Mouse (Mus musculus) C2C12 (cell line): Measurements from ENCODE around the gene Gse1. TPM values are rescaled to one million over a fixed set of nuclear protein-coding genes. Genes with fewer than 3 reads are reported as not detected.

Source experiments
- H3K27me3 ChIP-seq: one replicate; pipeline ENCODE4 v1.6.1; 2011; ENCODE audit not compliant: control insufficient read depth, insufficient read depth, insufficient read length
- H3K36me3 ChIP-seq: one replicate; pipeline ENCODE4 v1.6.1; 2011; ENCODE audit not compliant: control insufficient read depth, insufficient read depth
- H3K4me3 ChIP-seq: one replicate; pipeline ENCODE4 v1.5.1; 2011; ENCODE audit warnings: mild to moderate bottlenecking, control low read depth; ENCODE audit not compliant: poor library complexity, insufficient read depth, severe bottlenecking
- H3K79me2 ChIP-seq: one replicate; pipeline ENCODE4 v1.6.1; 2011; ENCODE audit not compliant: control insufficient read depth, insufficient read depth
- H3K79me3 ChIP-seq: one replicate; pipeline ENCODE4 v1.6.1; 2011; ENCODE audit warnings: low read depth, control low read depth
- H3ac ChIP-seq: one replicate; pipeline ENCODE3; 2011; ENCODE audit warnings: low read depth; ENCODE audit not compliant: control insufficient read depth, insufficient read length
- CEBPB ChIP-seq: IDR thresholded peaks from one replicate; pipeline ENCODE4 v1.6.1; 2011; ENCODE audit warnings: low read depth, mild to moderate bottlenecking, control low read depth, moderate library complexity
- CTCF ChIP-seq: IDR thresholded peaks from one replicate; pipeline ENCODE4 v1.5.1; 2011; ENCODE audit not compliant: control insufficient read depth, insufficient read depth, insufficient read length
- FOSL1 ChIP-seq: IDR thresholded peaks from one replicate; pipeline ENCODE4 v1.8.0; 2011; ENCODE audit warnings: mild to moderate bottlenecking, low read length; ENCODE audit not compliant: poor library complexity, insufficient read depth, severe bottlenecking
- MAX ChIP-seq: IDR thresholded peaks from one replicate; pipeline ENCODE4 v1.6.1; 2011; ENCODE audit warnings: mild to moderate bottlenecking, control low read depth
- MYOD1 ChIP-seq: IDR thresholded peaks from one replicate; pipeline ENCODE4 v1.6.1; 2011; ENCODE audit warnings: low read depth; ENCODE audit not compliant: control insufficient read depth, insufficient read length
- MYOG ChIP-seq: IDR thresholded peaks from one replicate; pipeline ENCODE4 v1.6.1; 2011; ENCODE audit not compliant: control insufficient read depth, insufficient read length; ENCODE audit errors: extremely low read depth
- USF1 ChIP-seq: IDR thresholded peaks from one replicate; pipeline ENCODE4 v1.6.1; 2011; ENCODE audit warnings: low read depth, mild to moderate bottlenecking, control low read depth, moderate library complexity
- microRNA-seq: library from miRNA; unstranded; fragments of <30 nt; microRNA quantifications from one replicate; pipeline ENCODE4, GENCODE M21; 2019; ENCODE audit warnings: borderline microRNAs expressed
- polyA plus RNA-seq: library from polyadenylated mRNA; unstranded; fragments of >200 nt; fragmentation: generic; extraction: Trizol; gene quantifications from one replicate; pipeline ENCODE4 v1.2.1, GENCODE M21; 2012; ENCODE audit warnings: missing spikeins

The Gse1 gene
- polyA plus RNA-seq, 1 experiment, result 15.6 TPM

GRCm38 (mm10) chr8:120627298-120627697 lies 399.0 kb downstream of the Gse1 start:
- no peak overlapping the region for H3K4me3 ChIP-seq
- TF ChIP-seq MAX, result no peak
- no peak for TF ChIP-seq MYOG
- no peaks in the 10 kb centered on the region for H3K79me2 ChIP-seq
- no peak overlapping the region for H3ac ChIP-seq
- no peaks in the 10 kb centered on the region for H3K36me3 ChIP-seq
- no peaks in the 10 kb centered on the region for H3K79me3 ChIP-seq
- H3K27me3 ChIP-seq, result no peaks in the 10 kb centered on the region

GRCm38 (mm10) chr8:120630031-120630430 lies 401.8 kb downstream of the Gse1 start:
- H3K79me3 ChIP-seq, result no peaks in the 10 kb centered on the region
- TF ChIP-seq USF1 (no peak), MAX (no peak), CTCF (no peak), FOSL1 (no peak), MYOD1 (no peak), CEBPB (no peak), MYOG (no peak)
- no peaks in the 10 kb centered on the region for H3K79me2 ChIP-seq
- no peaks in the 10 kb centered on the region for H3K36me3 ChIP-seq
- H3K4me3 ChIP-seq, result no peak overlapping the region
- H3K27me3 ChIP-seq, result no peaks in the 10 kb centered on the region
- H3ac ChIP-seq, result no peak overlapping the region

- Histone ChIP-seq H3K4me3 (no peak overlapping the region), H3K27me3 (no peaks in the 10 kb centered on the region), H3K79me3 (no peaks in the 10 kb centered on the region), H3K79me2 (no peaks in the 10 kb centered on the region), H3K36me3 (no peaks in the 10 kb centered on the region), H3ac (no peak overlapping the region)
- TF ChIP-seq FOSL1 (no peak), MYOD1 (no peak)
Observed at GRCm38 (mm10) chr8:120630848-120631247, 402.6 kb downstream of the Gse1 start.

Small RNA genes lying within 50 kb of the gene (microRNA-seq; reads per million reads assigned to microRNA genes)
- not detected for gene Gm22715
- gene Mir7687, result 2.7 reads per million, percentile 44 among the genes with 10 or more reads in this experiment

Other genes starting within 250 kb of the Gse1 start
- gene Crispld2, start 236.0 kb upstream of the Gse1 start, polyA plus RNA-seq, result 0.13 TPM
- gene Zdhhc7, start 127.0 kb upstream of the Gse1 start, polyA plus RNA-seq, result 32.4 TPM
- gene 6430548M08Rik, start 114.3 kb upstream of the Gse1 start, polyA plus RNA-seq, result 3.5 TPM
- not detected for gene Fam92b, start 51.0 kb upstream of the Gse1 start, polyA plus RNA-seq